Mouse (Mus musculus): ENCODE measurements around the gene Tlcd1. TPM values are rescaled to one million over a fixed set of nuclear protein-coding genes. Genes with fewer than 3 reads are reported as not detected.

Tlcd1 gene
- total RNA-seq, 2 experiments from 2014 or later, result 3.5 to 4.4 TPM

DNA sequence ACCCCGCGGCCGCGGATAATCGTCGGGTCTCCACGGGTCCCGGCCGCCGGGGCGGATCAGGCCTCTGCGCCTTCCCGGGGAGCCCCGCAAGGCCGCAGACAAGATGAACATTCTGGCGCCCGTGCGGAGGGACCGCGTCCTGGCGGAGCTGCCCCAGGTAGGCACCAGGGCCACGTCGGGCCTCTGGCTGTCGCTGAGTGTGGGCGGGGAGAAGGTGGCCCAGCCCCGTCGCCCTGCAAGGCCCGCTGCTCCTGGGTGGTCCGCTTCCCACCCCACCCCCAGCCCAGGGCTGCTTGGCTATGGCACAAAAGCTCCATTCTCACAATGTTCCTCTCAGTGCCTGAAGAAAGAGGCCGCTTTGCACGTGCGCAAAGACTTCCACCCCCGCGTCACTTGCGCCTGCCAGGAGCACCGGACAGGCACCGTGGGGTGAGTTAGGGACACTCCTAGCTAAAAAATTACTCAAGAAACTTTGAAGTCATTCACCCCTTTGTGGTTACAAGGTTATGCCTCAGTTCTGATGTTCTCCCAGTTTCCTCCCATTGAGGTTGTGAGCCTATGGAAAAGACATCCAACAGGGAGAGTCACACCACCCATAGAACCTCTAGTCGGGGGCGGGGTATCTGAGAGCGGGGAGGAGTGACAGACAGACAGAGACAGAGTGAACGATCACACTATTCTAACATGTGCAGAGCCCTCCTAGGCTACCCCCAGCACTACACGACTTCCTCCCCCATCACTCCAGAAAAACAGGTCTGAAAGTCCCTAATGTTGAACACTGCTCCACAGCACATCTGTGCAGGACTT is 12.9 kb downstream of the Tlcd1 start:
- intact Hi-C loops (cut with DNase I; ENCODE audit: low total_unique reads), result no loop called here
- DNase-seq, result peak; percentile 76

DNA sequence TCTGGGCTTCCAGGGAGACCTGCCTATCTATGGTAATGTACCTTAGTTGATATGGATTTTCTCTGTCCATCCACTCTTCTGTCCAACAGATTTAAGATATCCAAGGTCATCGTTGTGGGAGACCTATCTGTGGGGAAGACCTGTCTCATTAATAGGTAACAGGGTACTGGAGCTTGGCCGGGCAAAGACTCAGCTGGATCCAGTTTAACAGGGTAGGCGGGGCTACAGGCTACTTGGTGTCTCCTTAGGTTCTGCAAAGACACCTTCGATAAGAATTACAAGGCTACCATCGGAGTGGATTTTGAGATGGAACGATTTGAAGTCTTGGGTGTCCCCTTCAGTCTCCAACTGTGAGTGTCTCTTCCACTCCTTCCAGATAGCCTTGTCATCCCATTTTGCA is 13.5 kb downstream of the Tlcd1 start:
- intact Hi-C loops (cut with DNase I; ENCODE audit: low total_unique reads), result no loop called here
- no peak for DNase-seq

DNA sequence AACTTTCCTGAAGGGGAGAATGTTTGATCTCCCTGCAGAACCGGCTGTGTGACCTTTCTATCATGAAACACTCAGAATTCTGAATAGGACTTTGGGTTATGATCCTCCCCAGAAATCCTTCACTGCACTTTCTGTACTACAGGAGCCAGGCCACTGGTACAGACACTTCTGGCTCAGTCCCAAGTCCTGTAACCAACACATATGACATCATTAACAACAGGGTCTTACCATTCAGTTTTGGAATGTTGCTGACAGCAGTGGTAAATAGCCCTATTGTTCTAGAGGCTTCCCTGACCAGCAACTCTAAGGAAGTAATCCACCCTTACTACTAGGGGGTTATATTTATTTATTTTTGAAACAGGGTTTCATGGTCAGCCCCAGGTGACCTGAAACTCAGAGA is 16.6 kb downstream of the Tlcd1 start, which contains the start of gene Proca1:
Gene Proca1 (plus strand): TSS at position 280 of the 400 bp plus-strand sequence.
- DNase-seq, result no peak
- intact Hi-C loops (cut with DNase I; ENCODE audit: low total_unique reads), result no loop called here

DNA sequence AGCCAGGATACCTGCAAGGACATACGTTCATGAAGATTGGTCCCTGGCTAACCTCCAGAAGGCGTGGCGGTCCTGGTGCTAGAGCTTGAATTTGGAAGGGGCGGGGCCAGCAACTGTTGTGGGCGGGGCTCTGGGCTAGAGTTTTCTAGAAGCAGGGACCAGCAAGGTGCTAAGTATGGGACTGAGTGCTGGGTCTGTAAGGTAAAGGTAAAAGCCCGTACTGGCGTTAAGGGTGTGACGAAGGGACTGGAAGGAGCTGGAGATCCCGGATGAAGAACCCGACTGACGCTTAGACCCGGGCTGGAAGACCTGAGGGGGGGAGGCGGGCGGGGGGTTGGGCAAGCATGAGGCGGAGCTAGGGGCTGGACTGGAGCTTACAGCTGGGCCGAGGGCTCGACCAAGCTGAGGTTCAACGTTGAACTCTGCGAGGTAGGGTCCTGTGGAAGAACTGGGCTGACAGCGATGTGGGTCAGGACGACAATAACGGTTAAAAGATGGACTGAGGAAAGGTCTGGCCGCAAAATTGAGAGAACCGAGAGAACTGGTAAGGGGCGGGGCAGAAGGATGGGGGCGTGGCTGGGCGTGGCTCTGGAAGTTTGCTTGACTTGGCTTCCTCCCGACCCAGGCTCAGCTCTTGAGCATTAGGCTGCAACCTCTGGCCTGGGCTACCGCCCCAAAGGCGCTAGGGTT is 18.0 kb downstream of the Tlcd1 start:
- peak; percentile 78 for DNase-seq
- intact Hi-C loops (cut with DNase I; ENCODE audit: low total_unique reads), result no loop called here

DNA sequence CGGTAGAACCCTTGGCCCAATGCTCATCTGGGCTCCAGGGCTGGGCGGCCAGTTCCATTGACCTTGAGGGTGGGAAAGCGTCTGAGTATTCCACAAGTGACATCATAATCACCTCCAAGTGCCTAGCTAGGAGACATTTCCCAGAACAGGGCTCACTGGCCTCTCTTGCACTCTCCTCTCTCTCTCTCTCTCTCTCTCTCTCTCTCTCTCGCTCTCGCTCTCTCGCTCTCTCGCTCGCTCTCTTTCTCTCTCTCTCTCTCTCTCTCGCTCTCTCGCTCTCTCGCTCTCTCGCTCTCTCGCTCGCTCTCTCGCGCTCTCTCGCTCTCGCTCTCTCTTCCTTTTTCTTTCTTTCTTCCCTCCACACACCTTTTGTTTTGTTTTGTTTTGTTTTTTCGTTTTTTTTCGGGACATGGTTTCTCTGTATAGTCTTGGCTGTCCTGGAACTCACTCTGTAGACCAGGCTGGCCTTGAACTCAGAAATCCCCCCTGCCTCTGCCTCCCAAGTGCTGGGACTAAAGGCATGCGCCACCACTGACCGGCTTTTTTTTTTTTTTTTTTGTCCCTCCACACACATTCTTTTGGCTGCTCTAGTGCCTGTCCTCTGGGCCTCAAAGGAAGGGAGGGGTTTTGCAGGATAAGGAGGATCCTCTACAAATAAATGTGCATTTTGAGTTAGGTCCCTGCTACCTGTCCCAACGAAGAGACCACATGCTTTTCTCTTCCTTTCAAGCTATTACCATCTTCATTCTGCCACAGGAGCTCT is 18.8 kb downstream of the Tlcd1 start:
- no peak for DNase-seq
- intact Hi-C loops (cut with DNase I; ENCODE audit: low total_unique reads), result no loop called here

DNA sequence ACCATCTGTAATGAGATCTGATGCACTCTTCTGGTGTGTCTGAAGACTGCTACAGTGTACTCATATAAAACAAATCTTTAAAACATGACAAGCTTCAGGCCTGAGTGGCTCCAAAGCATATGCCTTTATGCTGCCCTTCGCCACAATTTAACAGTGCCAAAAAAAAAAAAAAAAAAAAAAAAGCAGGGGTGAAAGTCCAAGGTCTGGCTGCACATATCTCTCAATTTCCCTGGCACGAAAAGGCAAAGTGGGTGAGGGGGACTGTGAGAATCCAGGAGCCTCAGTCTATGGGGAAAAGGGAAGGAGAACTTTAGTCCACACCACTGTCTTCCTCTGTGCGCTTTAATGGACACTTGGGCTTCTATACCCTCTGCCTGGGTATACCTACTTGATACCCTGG is 25.9 kb downstream of the Tlcd1 start:
- no peak for DNase-seq
- intact Hi-C loops (cut with DNase I; ENCODE audit: low total_unique reads), result no loop called here

DNA sequence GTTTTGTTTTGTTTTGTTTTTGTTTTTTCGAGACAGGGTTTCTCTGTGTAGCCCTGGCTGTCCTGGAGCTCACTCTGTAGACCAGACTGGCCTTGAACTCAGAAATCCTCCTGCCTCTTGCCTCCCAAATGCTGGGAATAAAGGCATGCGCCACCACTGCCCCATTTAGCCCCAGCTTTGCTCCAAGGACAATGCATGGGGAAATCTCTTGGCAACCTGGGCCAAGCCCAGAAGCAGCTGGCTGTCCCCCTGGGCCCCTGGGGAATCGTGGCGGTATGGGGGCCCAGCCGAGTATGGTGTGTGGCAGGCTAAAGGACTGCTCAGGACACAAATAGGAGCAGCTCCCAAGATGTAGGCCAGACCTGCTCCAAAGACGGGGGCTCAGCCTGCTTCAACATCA is 27.8 kb downstream of the Tlcd1 start:
- DNase-seq, result no peak
- intact Hi-C loops (cut with DNase I; ENCODE audit: low total_unique reads), result no loop called here

DNA sequence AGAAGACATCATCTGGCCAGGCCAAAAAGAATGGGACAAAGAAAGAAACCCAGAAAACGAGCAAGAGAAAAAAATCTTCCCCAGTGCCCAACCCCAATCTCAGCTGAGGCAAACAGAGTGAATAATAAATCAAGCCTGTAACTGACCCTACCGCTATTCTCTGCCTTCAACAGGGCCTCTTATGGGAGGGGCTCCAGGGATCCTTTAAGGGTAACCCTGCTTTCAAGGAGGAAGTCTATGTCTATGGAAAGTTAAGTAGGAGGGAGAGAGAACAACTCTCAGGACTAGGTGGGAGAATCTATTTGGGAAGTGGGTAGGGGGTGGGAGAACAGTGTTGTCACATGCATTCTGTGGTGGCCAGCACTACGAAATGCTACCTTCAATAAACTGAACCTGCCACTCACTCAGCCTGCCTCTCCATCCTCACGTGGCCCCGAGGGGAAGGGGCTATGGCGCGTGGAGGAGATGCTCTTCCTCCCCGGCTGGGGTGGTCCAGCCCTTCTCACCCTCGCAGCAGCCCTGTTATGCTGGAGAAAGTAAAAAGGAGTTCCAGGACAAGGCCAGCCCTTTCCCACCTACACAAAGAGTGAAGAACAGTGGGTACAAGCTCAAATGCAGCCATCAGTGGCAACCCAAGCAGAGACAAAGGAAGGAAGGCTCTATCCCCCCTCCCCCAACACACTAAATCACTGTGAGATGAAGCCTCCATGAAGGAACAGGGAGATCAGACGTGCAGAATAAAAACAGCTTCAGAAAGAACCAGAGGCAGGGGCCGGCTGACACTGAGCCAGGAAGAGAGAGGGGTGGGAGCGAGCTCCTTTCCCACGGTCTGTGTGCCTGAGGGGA is 29.1 kb downstream of the Tlcd1 start:
- no peak for DNase-seq
- intact Hi-C loops (cut with DNase I; ENCODE audit: low total_unique reads), result no loop called here

DNA sequence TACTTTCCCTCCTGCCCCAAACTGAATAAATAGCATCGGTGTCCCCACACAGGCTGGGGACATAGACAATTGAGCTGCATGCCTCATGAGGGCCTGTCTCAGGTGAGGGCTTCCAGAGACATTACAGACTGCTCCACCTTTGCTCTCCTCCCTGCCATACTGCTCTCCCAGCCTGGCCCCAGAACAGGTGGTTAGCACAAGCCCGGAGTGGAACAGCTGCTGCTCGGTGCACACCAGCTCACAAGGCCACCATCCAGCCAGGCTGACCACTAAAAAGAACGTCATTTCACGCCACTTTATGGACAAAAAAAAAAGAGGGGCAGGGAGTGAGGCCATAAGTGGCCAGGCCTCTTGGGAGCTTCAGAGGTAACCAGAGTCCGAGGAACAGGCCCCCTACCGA is 30.7 kb downstream of the Tlcd1 start:
- intact Hi-C loops (cut with DNase I; ENCODE audit: low total_unique reads), result no loop called here
- DNase-seq, result no peak

DNA sequence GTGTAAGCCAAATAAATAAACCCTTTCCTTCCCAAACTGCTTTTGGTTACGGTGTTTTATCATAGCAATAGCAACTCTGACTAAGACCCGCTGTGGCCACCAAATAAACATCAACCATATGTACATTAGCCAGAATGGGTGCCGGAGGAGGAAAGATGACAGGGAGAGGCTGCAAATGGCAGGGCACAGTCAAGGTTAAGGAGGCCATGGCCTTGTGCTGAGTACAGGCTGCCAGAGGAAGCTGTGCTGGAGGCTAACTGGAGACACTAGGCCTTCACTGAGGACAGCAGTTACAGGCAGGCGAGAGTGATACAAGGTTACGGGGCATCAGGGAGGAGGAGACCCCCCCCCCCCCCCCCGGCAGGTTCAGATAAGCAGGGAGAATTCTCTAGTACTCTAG is 33.4 kb downstream of the Tlcd1 start:
- DNase-seq, result no peak
- intact Hi-C loops (cut with DNase I; ENCODE audit: low total_unique reads), result no loop called here

DNA sequence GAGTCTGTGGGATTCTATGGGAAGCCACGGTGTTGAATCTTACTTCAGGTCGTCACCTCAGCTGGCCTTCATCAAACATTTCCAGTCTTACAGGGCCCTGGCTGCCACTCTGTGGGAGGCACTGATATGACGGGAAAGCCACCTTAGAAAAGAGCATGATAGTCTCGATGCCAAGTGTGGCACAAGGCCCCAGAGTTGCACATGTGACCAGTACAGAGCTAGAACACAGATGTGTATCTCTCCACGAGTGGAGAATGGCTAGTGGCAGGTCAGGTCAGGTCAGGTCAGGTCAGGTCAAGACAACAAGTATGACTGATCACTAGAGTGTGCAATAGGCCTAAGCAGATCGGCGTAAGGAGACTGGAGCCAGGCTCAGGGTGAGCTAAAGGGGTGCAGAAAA is 34.1 kb downstream of the Tlcd1 start:
- intact Hi-C loops (cut with DNase I; ENCODE audit: low total_unique reads), result no loop called here
- no peak for DNase-seq

DNA sequence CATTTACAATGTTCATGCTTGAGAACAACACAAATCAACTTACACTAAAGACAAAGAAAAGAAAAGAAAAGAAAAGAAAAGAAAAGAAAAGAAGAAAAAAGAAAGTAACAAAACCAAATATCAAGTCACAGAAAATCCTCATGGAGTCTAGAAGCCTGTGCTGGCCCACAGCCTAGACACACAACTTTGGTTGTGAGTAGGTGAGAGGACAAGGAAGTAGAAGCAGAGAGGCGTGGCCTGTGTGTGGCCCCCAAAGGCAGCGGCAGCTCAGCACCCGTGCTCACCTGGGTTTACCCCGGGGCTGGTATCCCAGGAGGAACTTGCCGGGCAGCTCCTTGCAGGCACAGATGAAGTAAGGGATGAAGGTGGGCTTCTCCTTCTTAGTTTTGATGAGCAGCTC is 35.0 kb downstream of the Tlcd1 start:
- intact Hi-C loops (cut with DNase I; ENCODE audit: low total_unique reads), result no loop called here
- DNase-seq, result no peak

DNA sequence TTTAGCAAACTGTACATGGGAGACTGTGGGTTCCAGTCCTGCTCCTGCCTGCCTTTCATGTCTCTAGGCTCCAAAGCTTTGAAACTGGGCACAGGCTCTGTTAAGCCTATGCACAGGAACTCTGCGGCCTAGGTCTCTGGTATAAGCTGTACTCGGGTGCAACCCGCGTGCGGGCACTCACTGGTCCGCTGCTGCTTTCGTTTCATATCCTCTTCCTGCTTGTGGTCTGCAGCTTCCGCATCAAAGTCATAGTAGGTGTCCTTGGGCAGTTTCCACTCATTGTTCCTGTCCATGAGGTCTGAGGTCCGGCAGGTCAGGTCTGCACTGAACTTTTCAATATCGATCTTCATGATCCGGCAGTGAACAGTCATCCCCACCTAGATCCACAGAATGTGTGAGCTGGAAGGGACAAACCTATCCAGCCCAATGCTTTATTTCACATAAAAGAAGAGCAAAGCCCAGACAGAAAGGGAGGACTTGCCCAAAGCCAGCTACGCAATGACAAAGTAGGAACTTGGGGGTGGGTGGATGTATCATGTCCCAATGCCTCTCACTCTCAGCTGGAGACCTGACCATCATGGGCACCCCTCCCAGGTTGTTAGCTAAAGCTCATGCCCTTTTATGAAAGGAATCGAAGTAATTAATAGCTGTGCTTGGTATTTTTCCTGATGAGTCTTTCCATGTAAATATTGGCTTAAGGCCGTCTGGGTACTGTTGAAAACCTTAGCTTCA is 36.7 kb downstream of the Tlcd1 start:
- intact Hi-C loops (cut with DNase I; ENCODE audit: low total_unique reads), result no loop called here
- DNase-seq, result no peak

DNA sequence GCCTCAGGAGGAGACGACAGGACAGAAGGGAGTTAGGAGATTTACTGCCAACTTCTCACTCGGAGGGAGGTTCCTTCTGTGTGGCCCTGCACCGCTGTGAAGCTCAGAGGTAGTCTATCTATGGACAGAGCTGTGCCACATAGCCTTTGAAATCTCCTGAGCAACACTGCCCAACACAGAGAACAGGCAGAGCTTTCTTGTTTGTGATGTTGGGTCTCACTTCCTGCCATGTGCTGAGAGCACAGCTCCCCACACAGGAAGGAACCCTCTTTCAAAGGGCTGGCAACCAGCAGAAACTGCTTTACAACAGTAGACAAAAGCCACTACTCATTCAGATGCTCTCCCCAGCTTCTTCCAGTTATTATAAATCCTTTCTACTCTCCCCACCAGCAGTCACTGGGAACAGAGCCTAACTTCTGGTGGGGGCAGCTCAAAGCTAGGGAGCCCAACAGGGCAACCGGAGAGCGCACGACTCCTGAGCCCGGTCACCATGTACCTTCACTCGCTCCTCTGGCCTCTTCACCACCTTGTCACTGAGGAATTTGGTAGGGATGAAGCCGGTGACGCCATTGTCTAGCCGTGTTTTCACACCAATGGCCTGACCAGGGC is 39.3 kb downstream of the Tlcd1 start:
- no peak for DNase-seq
- intact Hi-C loops (cut with DNase I; ENCODE audit: low total_unique reads), result no loop called here

DNA sequence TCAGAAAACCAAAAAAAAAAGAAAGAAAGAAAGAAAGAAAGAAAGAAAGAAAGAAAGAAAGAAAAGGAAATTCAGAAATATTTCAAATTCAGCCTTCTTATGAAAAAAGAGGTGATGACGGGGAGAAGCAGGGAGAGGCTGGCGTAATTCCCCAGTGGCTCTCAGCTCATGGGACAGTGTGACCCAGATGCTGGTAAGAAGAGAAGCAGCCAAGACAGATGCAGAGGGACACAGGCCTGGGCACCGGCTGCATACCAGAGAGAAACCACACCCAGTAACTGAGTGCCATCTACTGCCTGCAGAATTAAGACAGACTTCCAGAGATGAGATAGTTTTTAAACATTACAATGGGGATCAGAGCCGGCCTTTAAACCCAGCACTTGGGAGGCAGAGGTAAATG is 47.1 kb downstream of the Tlcd1 start:
- intact Hi-C loops (cut with DNase I; ENCODE audit: low total_unique reads), result no loop called here

More for the DNA sequence above, 47.1 kb downstream of the Tlcd1 start:
- no peak for DNase-seq
